Mouse (Mus musculus) embryonic stem cell, embryonic (primary cell): Measurements from ENCODE around the gene Rab11fip3.

Experiments
- CTCF ChIA-PET, 4 experiments: fragments of 300-600 bp in 2 of 4; fragments of 350-600 bp in 2 of 4; sonication (Branson Sonifier 250); formaldehyde crosslinking; loops; one replicate each; lab custom pipeline; 2022; ENCODE audit warnings: inconsistent platforms in 2 of 4; lab: Charles Lee
- POLR2A ChIA-PET, 4 experiments: fragments of 300-600 bp in 2 of 4; fragments of 350-600 bp in 2 of 4; sonication (Branson Sonifier 250); formaldehyde crosslinking; loops; one replicate each; lab custom pipeline; 2022; ENCODE audit warnings: antibody characterized with exemption in 4 of 4, inconsistent platforms in 1 of 4; lab: Charles Lee

Rab11fip3 gene

GRCm38 (mm10) chr17:25970448-25970847, 98.9 kb downstream of the Rab11fip3 start:
- CTCF ChIA-PET, result interaction anchor here (0.6 to 0.9 kb wide), 7 partner anchors 36 to 788 kb away, joined by 3 to 7 read pairs (median 4); no protein-coding TSS in a partner anchor
- POLR2A ChIA-PET, result interaction anchor here in 1 of 4 experiments (1.2 to 3.6 kb wide), 2 partner anchors 15 to 28 kb away, joined by 3 to 11 read pairs; partner anchors contain the start of gene Capn15

GRCm38 (mm10) chr17:25968176-25968575, 101.2 kb downstream of the Rab11fip3 start:
- CTCF ChIA-PET, result interaction anchor here in 1 of 4 experiments (0.5 kb wide), 1 partner anchor 73 kb away, joined by 4 read pairs; no protein-coding TSS in a partner anchor
- POLR2A ChIA-PET, result interaction anchor here in 1 of 4 experiments (0.8 to 1.9 kb wide), 2 partner anchors 13 to 17 kb away, joined by 4 to 7 read pairs; no protein-coding TSS in a partner anchor

GRCm38 (mm10) chr17:25967652-25968051, 101.7 kb downstream of the Rab11fip3 start:
- ChIA-PET CTCF (interaction anchor here in 1 of 4 experiments (0.5 kb wide), 1 partner anchor 74 kb away, joined by 4 read pairs; no protein-coding TSS in a partner anchor), POLR2A (interaction anchor here in 1 of 4 experiments (0.8 to 1.9 kb wide), 2 partner anchors 17 to 107 kb away, joined by 3 to 7 read pairs; partner anchors contain the start of gene Wdr90)

GRCm38 (mm10) chr17:25964271-25964670, 105.1 kb downstream of the Rab11fip3 start:
- CTCF ChIA-PET, result interaction anchor here in 3 of 4 experiments (0.6 to 1.4 kb wide), 4 partner anchors 45 to 1267 kb away, joined by 3 to 4 read pairs (median 3); no protein-coding TSS in a partner anchor
- POLR2A ChIA-PET, result interaction anchor here in 2 of 4 experiments (0.9 to 2.9 kb wide), 9 partner anchors 8 to 237 kb away, joined by 3 to 11 read pairs (median 3); partner anchors contain the start of genes Capn15 (in 1 of the 2), Chtf18 (in 1 of the 2) and Rpusd1 (in 1 of the 2)

GRCm38 (mm10) chr17:25962413-25962905, 106.9 kb downstream of the Rab11fip3 start:
- ChIA-PET CTCF (interaction anchor here in 2 of 4 experiments (0.9 to 1.6 kb wide), 3 partner anchors 14 to 88 kb away, joined by 3 to 4 read pairs (median 3); no protein-coding TSS in a partner anchor), POLR2A (interaction anchor here in 2 of 4 experiments (0.7 to 2.9 kb wide), 5 partner anchors 10 to 29 kb away, joined by 3 to 11 read pairs (median 3); partner anchors contain the start of gene Capn15 (in 2 of the 2))

GRCm38 (mm10) chr17:25961566-25961965, 107.8 kb downstream of the Rab11fip3 start:
- CTCF ChIA-PET, result interaction anchor here in 2 of 4 experiments (0.6 to 1.6 kb wide), 3 partner anchors 13 to 67 kb away, joined by 3 to 4 read pairs (median 3); no protein-coding TSS in a partner anchor

GRCm38 (mm10) chr17:25959630-25960467, 109.5 kb downstream of the Rab11fip3 start:
- CTCF ChIA-PET, result interaction anchor here in 1 of 4 experiments (0.7 kb wide), 1 partner anchor 50 kb away, joined by 3 read pairs; no protein-coding TSS in a partner anchor
- POLR2A ChIA-PET, result interaction anchor here in 1 of 4 experiments (0.6 to 1.2 kb wide), 3 partner anchors 9 to 71 kb away, joined by 3 to 4 read pairs (median 3); no protein-coding TSS in a partner anchor

More at GRCm38 (mm10) chr17:25961566-25961965, 107.8 kb downstream of the Rab11fip3 start:
- POLR2A ChIA-PET, result interaction anchor here in 2 of 4 experiments (1.2 to 1.6 kb wide), 4 partner anchors 10 to 29 kb away, joined by 3 to 4 read pairs (median 3); partner anchors contain the start of gene Capn15 (in 1 of the 2)

GRCm38 (mm10) chr17:25958771-25959494, 110.4 kb downstream of the Rab11fip3 start:
- POLR2A ChIA-PET, result interaction anchor here in 2 of 4 experiments (0.6 to 1.6 kb wide), 6 partner anchors 12 to 180 kb away, joined by 3 to 7 read pairs (median 3); partner anchors contain the start of gene Axin1 (in 1 of the 2)
- CTCF ChIA-PET, result interaction anchor here in 1 of 4 experiments (1.1 kb wide), 1 partner anchor 65 kb away, joined by 4 read pairs; no protein-coding TSS in a partner anchor

GRCm38 (mm10) chr17:25957586-25958051, 111.7 kb downstream of the Rab11fip3 start:
- ChIA-PET CTCF (interaction anchor here in 1 of 4 experiments (1.1 kb wide), 1 partner anchor 64 kb away, joined by 4 read pairs; no protein-coding TSS in a partner anchor), POLR2A (interaction anchor here in 2 of 4 experiments (0.8 to 1.6 kb wide), 5 partner anchors 10 to 181 kb away, joined by 3 to 7 read pairs (median 3); partner anchors contain the start of genes Axin1 (in 1 of the 2), Capn15 (in 1 of the 2) and Stub1 (in 1 of the 2))

- ChIA-PET CTCF (no interaction called here), POLR2A (interaction anchor here in 1 of 4 experiments (1.1 kb wide), 1 partner anchor 124 kb away, joined by 3 read pairs; the partner anchor contains the start of gene Stub1)
These were observed 112.7 kb downstream of the Rab11fip3 start for GRCm38 (mm10) chr17:25956631-25957030.

- ChIA-PET CTCF (interaction anchor here in 1 of 4 experiments (0.6 kb wide), 1 partner anchor 939 kb away, joined by 3 read pairs; no protein-coding TSS in a partner anchor), POLR2A (no interaction called here)
These were observed 113.2 kb downstream of the Rab11fip3 start for GRCm38 (mm10) chr17:25956201-25956600.

- POLR2A ChIA-PET, result no interaction called here
These were observed 113.6 kb downstream of the Rab11fip3 start for GRCm38 (mm10) chr17:25955736-25956135.

GRCm38 (mm10) chr17:25954671-25955070, 114.7 kb downstream of the Rab11fip3 start:
- ChIA-PET CTCF (interaction anchor here in 2 of 4 experiments (0.6 to 1.4 kb wide), 2 partner anchors 57 to 86 kb away, joined by 3 to 5 read pairs; no protein-coding TSS in a partner anchor), POLR2A (interaction anchor here in 2 of 4 experiments (0.6 to 5.9 kb wide), 5 partner anchors 10 to 1060 kb away, joined by 3 to 27 read pairs (median 3); partner anchors contain the start of genes Eme2 (in 1 of the 2), Mrps34 (in 1 of the 2), Nhlrc4 (in 1 of the 2) and Pigq (in 1 of the 2))

More at GRCm38 (mm10) chr17:25955736-25956135, 113.6 kb downstream of the Rab11fip3 start:
- CTCF ChIA-PET, result interaction anchor here in 1 of 4 experiments (0.6 kb wide), 2 partner anchors 381 to 940 kb away, joined by 3 to 23 read pairs; no protein-coding TSS in a partner anchor

- ChIA-PET POLR2A (interaction anchor here in 3 of 4 experiments (0.7 to 5.9 kb wide), 4 partner anchors 11 to 160 kb away, joined by 3 to 27 read pairs (median 3); no protein-coding TSS in a partner anchor), CTCF (no interaction called here)
These were observed 116.2 kb downstream of the Rab11fip3 start for GRCm38 (mm10) chr17:25953161-25953560.

GRCm38 (mm10) chr17:25951803-25952623, 117.3 kb downstream of the Rab11fip3 start, which contains the start of gene A930017K11Rik:
A930017K11Rik (minus strand) TSS chr17:25952565.
- CTCF ChIA-PET, result interaction anchor here in 3 of 4 experiments (0.6 to 2.1 kb wide), 7 partner anchors 12 to 220 kb away, joined by 3 to 5 read pairs (median 4); no protein-coding TSS in a partner anchor

More at GRCm38 (mm10) chr17:25951803-25952623, 117.3 kb downstream of the Rab11fip3 start, which contains the start of gene A930017K11Rik:
- POLR2A ChIA-PET, result interaction anchor here in 3 of 4 experiments (0.6 to 5.9 kb wide), 12 partner anchors 10 to 119 kb away, joined by 3 to 27 read pairs (median 4); partner anchors contain the start of gene Stub1 (in 1 of the 3)
